Mouse (Mus musculus): ENCODE data around the gene Slc4a1.

Slc4a1 gene

DNA sequence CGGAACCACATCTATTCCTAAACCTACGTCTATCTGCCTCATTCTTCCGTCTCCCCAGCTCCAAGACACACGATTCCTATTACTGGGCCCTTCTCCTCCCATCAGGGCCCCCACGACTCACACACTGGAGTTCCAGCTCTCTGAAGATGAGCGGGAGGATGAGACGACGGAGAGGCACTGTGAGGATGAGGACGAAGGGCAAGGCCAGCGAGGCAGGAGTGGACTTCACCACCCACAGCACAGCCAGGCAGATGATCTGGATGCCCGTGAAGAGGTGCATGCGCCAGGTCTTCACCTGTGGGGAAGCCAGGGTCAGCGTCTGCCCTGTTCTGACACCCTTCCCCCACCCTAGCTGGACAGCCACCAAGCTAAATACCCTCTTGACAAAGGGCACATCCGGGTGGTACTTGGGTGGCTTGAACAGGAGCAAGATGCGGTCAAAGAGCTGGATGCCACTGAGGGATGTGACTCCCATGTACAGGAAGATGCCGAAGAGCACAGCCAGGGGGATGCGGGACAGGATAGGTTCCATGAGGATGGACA lies 15.0 kb downstream of the Slc4a1 start:
- DNase-seq (ENCODE audit: low read depth, low spot score): no peak

GRCm38 (mm10) chr11:102350416-102350815 lies 15.6 kb downstream of the Slc4a1 start:
- DNase-seq (ENCODE audit: low read depth, low spot score): no peak

DNA sequence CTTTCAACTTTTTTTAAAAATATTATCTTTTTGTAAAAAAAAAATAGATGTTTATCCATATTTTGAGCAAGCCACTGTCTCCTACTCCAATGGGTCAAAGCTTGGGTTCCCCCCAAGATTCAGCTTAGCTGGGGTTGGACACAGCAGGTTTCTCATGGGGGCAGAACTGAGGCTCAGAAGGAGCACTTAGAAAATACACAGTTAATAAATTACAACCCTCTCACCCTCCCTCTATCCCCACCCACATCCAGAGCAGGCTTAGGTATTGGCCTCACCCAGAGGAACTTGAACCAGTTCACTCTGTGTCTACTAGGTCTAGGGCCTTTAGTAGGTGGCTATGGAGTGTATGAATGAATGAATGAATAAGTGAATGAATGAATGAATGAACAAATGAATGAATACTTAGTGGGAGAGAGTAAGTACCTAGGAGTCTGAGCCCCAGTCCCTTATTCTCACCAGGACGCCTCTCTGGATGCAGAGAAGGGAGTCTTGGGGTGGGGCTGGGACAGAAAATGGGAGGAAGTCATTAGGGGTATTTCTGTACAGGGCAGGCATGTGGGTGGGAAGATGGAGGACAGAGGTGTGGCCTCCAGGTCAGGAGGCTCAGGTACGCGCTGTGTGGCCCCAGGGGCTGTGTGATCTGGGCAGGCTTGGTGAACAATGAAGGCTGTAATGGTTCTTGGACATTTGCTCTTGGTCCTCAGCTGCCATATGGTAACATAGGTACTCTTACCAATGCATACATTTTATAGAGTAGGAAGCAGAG lies 16.6 kb downstream of the Slc4a1 start:
- DNase-seq (ENCODE audit: low read depth, low spot score): no peak

DNA sequence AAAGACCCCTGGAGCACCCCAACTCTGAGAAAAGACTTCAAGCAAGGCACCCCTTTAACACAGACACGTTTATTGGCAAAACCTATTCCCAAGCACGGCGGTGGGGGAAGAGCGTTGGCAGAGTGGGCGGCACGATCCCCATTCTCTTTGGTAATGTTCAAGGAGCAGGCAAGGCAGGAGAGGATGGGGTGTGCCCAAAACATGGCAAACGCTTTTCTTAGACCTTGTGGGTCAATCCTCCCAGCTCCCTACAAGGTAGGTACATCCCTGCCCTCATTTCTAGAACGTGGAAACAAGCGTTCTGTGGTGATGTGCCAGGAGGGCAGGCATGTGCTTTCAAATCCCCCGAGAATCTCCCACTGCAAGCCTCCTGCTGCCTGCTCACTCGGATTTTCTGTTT lies 17.2 kb downstream of the Slc4a1 start:
- DNase-seq (ENCODE audit: low read depth, low spot score): no peak

GRCm38 (mm10) chr11:102348101-102348585 lies 17.9 kb downstream of the Slc4a1 start:
- no peak for DNase-seq (ENCODE audit: low read depth, low spot score)

DNA sequence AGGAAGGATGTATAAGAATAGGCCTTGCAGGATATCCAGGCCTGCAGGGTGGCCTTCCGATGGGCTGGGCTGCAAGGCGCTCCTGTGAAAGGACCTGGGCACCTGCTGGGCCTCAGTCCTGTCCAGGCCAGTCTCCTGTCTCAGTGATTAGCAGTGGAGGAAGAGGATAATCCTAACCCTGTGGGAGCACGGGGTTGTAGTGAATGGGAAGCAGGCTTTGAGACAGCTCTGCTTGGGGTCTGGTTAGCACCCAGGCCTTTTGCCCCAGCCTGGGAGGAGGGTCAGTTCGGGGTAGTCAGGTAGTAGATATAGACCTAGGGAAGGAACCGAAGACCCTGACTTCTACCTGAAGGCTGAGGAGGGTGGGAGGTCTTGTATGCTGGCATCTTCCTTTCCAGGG lies 18.3 kb downstream of the Slc4a1 start:
- no peak for DNase-seq (ENCODE audit: low read depth, low spot score)

DNA sequence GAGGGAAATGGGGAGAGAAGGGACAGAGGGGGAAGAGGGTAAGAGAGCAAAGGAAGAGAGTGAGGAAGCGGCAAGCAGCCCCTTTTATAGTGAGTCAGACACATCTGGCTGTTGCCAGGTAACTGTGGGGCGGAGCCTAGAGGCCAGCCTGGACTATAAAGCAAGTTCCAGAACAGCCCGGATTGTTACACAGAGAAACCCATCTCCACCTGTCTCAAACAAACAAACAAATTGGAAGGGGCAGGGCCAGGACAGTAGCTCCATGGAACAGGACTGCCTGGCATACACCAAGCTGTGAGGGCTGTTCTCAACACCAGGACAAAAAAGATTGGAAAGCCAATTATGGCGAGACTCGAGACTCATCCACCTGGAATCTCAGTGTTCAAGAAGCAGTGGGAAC lies 19.1 kb downstream of the Slc4a1 start:
- no peak for DNase-seq (ENCODE audit: low read depth, low spot score)

GRCm38 (mm10) chr11:102344458-102344857 lies 21.5 kb downstream of the Slc4a1 start:
- no peak for DNase-seq (ENCODE audit: low read depth, low spot score)

- DNase-seq (ENCODE audit: low read depth, low spot score): no peak
Measured at GRCm38 (mm10) chr11:102342742-102343141, 23.3 kb downstream of the Slc4a1 start.

DNA sequence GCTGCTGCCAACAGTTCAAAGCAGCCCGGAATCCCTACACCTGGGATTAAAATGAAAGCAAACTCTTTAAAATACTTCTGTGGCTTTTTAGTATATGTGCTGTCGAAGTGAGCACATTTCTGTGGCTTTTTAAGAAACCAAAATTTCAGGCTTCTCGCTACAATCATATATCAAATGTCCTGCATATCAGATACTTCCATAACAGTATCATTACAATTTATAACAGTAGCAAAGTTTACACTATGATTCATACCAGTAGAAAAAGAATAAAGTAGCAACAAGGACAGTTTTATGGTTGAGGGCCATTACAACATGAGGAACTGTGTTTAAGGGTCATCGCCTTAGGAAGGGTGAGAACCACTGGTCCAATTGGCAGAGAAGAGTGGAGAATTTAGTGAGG lies 24.9 kb downstream of the Slc4a1 start:
- no peak for DNase-seq (ENCODE audit: low read depth, low spot score)

- peak; percentile 44 for DNase-seq (ENCODE audit: low read depth, low spot score)
Measured at GRCm38 (mm10) chr11:102339624-102340023, 26.4 kb downstream of the Slc4a1 start.

GRCm38 (mm10) chr11:102339195-102339594 lies 26.8 kb downstream of the Slc4a1 start:
- no peak for DNase-seq (ENCODE audit: low read depth, low spot score)

- peak; percentile 15 for DNase-seq (ENCODE audit: low read depth, low spot score)
Measured at GRCm38 (mm10) chr11:102338561-102338960, 27.4 kb downstream of the Slc4a1 start.

GRCm38 (mm10) chr11:102337921-102338320 lies 28.1 kb downstream of the Slc4a1 start:
- DNase-seq (ENCODE audit: low read depth, low spot score): no peak

DNA sequence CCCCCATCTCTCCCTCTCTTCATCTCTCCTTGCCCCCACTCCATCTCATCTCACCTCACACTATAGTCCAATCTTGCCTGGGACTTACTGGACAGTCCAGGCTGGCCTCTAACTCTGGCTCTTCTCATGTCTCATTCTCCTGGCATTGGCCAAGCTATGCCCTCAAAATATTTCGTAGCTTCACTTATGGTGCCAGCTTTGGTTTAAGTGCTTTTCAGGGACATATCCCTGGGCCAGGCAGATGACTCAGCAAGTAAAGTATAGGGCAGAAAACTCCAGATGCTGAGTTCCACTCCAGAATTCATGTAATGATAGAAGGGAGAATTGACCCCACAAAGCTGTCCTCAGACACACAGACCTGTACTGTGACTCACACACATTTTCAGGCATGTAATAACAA lies 29.8 kb downstream of the Slc4a1 start:
- DNase-seq (ENCODE audit: low read depth, low spot score): no peak

- DNase-seq (ENCODE audit: low read depth, low spot score): no peak
Measured at GRCm38 (mm10) chr11:102334973-102335700, 30.9 kb downstream of the Slc4a1 start.

- DNase-seq (ENCODE audit: low read depth, low spot score): no peak
Measured at GRCm38 (mm10) chr11:102334010-102334409, 32.0 kb downstream of the Slc4a1 start.

DNA sequence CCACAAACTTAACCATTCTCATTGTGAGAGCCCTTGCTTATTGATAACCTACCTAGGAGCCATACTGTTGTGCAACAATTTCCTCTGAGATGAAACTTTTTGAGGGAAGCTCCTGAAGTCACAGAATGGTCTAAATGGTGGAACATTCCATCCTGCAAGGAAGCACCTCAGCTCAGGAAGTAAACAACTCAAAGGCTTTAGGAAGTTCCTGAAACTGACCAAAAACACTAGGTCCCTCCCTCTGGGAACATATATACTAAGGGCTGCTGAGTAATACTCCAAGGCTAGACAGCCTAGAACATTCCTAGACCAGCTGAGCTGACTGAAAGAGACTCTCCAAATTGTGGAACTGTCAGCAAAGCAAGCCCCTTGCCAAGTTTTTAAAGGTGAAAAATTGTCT lies 32.9 kb downstream of the Slc4a1 start:
- no peak for DNase-seq (ENCODE audit: low read depth, low spot score)

DNA sequence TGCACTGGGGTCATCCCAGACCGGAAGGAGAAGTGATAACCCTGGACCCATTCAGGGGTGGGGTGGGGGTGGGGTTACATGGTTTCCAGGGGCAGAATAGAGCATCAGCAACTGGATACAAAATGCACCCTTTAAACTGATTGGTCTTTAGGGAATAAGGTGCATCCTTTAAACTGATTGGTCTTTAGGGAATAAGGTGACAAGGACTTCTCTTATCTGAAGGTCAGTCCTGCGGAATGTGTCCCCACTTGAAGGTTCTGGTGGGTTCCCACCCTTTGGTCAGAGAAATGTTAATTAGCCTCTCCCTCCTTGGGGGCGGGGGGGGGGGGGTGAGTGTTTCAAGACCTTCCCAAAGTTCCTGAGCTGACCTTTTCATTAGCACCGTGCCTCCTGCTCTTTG lies 34.2 kb downstream of the Slc4a1 start:
- DNase-seq (ENCODE audit: low read depth, low spot score): no peak

DNA sequence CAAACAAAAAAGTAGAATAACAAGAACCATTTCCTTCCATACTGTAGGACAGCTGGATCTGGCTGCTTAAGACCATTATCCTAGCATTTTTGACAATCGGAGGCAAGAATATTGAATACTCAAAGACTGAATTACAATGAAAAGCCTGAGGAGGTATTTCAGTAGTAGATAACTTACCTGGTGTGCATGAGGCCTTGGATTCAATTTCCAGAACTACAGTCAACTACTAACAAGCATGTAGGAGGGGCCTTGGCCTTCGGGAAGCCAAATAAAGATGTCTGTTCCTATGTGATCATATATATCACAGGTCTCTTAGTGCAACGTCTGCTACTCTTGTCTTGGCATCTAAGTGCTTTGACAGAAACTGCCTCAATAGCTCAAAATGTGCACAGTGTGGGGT lies 36.0 kb downstream of the Slc4a1 start:
- DNase-seq (ENCODE audit: low read depth, low spot score): no peak

DNA sequence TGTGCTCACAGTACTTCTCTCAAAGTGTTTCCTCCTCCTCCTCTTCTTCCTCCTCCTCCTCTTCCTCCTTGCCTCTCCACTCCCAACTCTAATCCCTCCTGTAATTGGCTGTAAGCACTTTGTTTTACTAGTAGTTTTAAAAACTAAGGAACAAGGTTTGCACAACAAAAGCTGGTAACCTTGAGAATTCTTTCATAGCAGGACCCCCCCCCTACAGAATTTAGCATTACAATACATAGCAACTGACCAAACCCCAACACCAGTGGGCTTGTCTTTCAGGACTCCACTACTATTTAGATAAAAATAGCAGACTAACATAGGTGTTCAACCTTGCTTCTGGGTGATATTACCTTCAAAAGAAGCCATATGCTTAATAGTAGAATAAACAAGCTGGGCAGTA lies 36.5 kb downstream of the Slc4a1 start:
- DNase-seq (ENCODE audit: low read depth, low spot score): no peak

- no peak for DNase-seq (ENCODE audit: low read depth, low spot score)
Measured at GRCm38 (mm10) chr11:102327839-102328238, 38.2 kb downstream of the Slc4a1 start.

DNA sequence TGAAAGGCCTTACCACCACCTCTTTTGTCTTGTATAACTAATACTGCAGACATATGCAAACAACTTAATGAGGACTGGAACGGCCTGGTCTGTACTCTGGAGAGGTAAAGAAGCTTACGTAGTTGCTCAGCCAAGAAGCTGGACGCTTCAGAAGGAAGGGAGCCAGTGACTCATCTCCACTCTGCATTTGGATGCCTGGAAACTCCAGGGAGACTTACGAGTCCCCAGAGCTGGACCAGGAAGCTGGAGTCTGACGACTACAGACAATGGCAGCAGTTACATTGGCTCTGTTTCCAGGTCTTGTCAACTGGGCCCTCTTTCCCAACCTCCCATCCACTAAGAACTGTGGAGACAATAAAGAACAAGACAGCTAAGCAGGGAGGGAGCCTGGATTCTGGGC lies 38.8 kb downstream of the Slc4a1 start:
- DNase-seq (ENCODE audit: low read depth, low spot score): no peak

Data from CD4-positive, CD25-positive, alpha-beta regulatory T cell, adult 2 months (primary cell).